Mouse (Mus musculus) myocyte (in vitro differentiated cells): ENCODE measurements around the gene H2-DMa.

Experiments
- CEBPB ChIP-seq: IDR thresholded peaks from 2 replicates; pipeline ENCODE4 v1.6.1; 2011; ENCODE audit warnings: mild to moderate bottlenecking, moderate library complexity; ENCODE audit not compliant: poor library complexity, insufficient read depth, severe bottlenecking
- E2F4 ChIP-seq: IDR thresholded peaks from one replicate; pipeline ENCODE4 v1.6.1; 2011; ENCODE audit warnings: mild to moderate bottlenecking, control low read depth, moderate library complexity; ENCODE audit not compliant: insufficient read depth
- MAX ChIP-seq: IDR thresholded peaks from one replicate; pipeline ENCODE4 v1.6.1; 2011; ENCODE audit warnings: low read depth, mild to moderate bottlenecking, control low read depth
- POLR2A ChIP-seq: IDR thresholded peaks from one replicate; pipeline ENCODE4 v1.6.1; 2011; ENCODE audit warnings: low read depth, mild to moderate bottlenecking, control low read depth, moderate library complexity; ENCODE audit not compliant: insufficient read length
- POLR2AphosphoS2 ChIP-seq: IDR thresholded peaks from one replicate; pipeline ENCODE4 v1.6.1; 2011; ENCODE audit warnings: low read depth, control low read depth; ENCODE audit not compliant: insufficient read length

- TF ChIP-seq POLR2A (no peak), POLR2AphosphoS2 (no peak), MAX (no peak), CEBPB (no peak), E2F4 (no peak)
Observed at GRCm38 (mm10) chr17:34179913-34180859, 60.8 kb downstream of the H2-DMa start.
